Mouse (Mus musculus) lung, embryonic 15.5 days (tissue): ENCODE data around the gene Neurog1. TPM values are rescaled to one million over a fixed set of nuclear protein-coding genes. Genes with fewer than 3 reads are reported as not detected.

Source experiments
- ATAC-seq: fragments of 200-750 bp; cut with Nextera tagmentation; 2 replicates; pipeline ENCODE4 v1.8.0; 2017; ENCODE audit warnings: moderate number of reproducible peaks, borderline replicate concordance; ENCODE audit not compliant: low FRiP score, low TSS enrichment; ENCODE audit errors: extremely low read depth
- H3K27ac ChIP-seq: fragments of 300-500 bp; sonication (generic); 2 replicates; pipeline ENCODE4 v1.5.1; 2015; ENCODE audit warnings: moderate library complexity, mild to moderate bottlenecking, inconsistent platforms
- H3K27me3 ChIP-seq: fragments of 300-500 bp; sonication (generic); 2 replicates; pipeline ENCODE4 v1.6.1; 2015; ENCODE audit warnings: inconsistent platforms
- H3K36me3 ChIP-seq: fragments of 300-500 bp; sonication (generic); 2 replicates; pipeline ENCODE4 v1.6.1; 2015; ENCODE audit warnings: inconsistent platforms
- H3K4me1 ChIP-seq: fragments of 300-500 bp; sonication (generic); 2 replicates; pipeline ENCODE4 v1.6.1; 2015; ENCODE audit warnings: inconsistent platforms
- H3K4me2 ChIP-seq: fragments of 300-500 bp; sonication (generic); 2 replicates; pipeline ENCODE4 v1.6.1; 2015; ENCODE audit warnings: inconsistent platforms, mild to moderate bottlenecking, moderate library complexity
- H3K4me3 ChIP-seq: fragments of 300-500 bp; sonication (generic); 2 replicates; pipeline ENCODE4 v1.5.1; 2015; ENCODE audit warnings: mild to moderate bottlenecking, inconsistent platforms
- H3K9ac ChIP-seq: fragments of 300-500 bp; sonication (generic); 2 replicates; pipeline ENCODE4 v1.6.1; 2015; ENCODE audit warnings: inconsistent platforms
- H3K9me3 ChIP-seq: fragments of 300-500 bp; sonication (generic); 2 replicates; pipeline ENCODE4 v1.6.1; 2016; ENCODE audit warnings: inconsistent platforms
- WGBS: fragments of 180-500 bp; shearing (Covaris S2); methylation state at CpG from one replicate; pipeline ENCODE4 v1.1.7; 2015; 5-methylcytosine and 5-hydroxymethylcytosine counted together
- polyA plus RNA-seq: library from polyadenylated mRNA; unstranded; fragments of >200 nt; fragmentation: Nextera tagmentation; extraction: Ambion mirVana; gene quantifications from 2 replicates; pipeline ENCODE4 v1.2.1, GENCODE M21; 2015

Gene Neurog1
- not detected in 2 replicates for polyA plus RNA-seq

DNA sequence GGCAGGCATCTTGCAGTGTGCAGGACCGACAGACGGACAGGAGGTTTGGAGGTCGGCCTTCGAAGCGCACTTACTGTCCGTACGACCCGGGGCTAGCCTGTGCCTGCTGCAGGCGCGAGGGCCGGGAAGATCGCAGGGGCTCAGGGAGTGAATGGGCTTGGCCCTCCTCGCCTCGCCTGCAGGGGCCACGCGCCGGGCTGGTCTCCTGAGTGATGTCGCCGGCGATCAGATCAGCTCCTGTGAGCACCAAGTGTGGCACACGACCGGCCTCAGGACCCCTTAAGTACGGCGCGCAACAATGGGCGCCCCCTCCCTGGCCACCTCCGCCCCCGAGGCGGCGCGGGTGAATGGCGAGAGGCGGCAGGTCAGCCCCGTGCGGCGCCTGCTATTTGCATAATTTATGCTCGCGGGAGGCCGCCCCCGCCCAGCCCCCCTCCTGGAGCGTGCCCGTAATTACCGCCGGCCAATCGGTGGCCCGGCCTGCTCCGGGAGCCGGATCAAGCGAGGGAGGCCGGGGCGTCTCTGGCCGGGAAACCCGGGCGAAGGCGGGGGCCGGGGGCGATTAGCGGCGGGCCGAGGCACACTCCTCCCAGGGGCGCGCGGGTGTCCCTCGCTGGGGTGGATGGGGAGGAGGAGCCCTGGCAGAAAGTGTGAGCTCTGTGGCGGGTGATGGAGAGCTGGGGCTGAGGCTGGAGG lies at the start of gene Neurog1:
Gene Neurog1, minus strand, starts transcription at position 240 of the 696 bp plus-strand sequence.
- no peaks in the 10 kb centered on the region for H3K36me3 ChIP-seq
- peak within 1 kb of the TSS; percentile 50 for H3K4me2 ChIP-seq
- peaks cover 100% of the 10 kb centered on the region for H3K27me3 ChIP-seq
- 0 out of 2 replicates have a peak, but pooled peaks have one; percentile 53 for ATAC-seq
- no peak within 1 kb of the TSS for H3K9ac ChIP-seq
- H3K4me3 ChIP-seq = peak within 1 kb of the TSS; percentile 28
- H3K27ac ChIP-seq = no peak within 1 kb of the TSS
- 1% methylated on average over 59 of the region's 65 CpGs for whole genome bisulfite sequencing
- H3K4me1 ChIP-seq = peaks cover 12% of the 10 kb centered on the region
- no peaks in the 10 kb centered on the region for H3K9me3 ChIP-seq

DNA sequence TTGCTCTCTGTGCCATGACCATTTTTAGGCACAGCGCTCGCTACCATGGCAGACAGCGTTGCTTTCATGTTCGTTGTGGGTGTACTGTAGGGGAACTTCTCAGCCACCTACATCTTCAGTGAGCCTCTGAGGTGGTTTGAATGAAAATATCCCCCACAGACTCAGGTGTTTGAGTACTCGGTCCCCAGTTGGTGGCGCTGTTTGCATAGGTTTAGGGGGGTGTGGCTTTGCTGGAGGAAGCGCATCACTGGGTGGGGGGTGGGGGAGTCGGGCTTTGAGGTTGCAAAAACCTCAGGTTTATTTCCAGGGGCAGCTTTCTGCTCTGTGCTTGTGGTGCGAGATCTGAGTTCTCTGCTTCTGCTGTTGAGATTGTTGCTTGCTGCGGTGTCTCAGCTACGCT lies 47.4 kb upstream of the Neurog1 start:
- Histone ChIP-seq H3K36me3 (no peaks in the 10 kb centered on the region), H3K27ac (no peak overlapping the region), H3K9me3 (no peaks in the 10 kb centered on the region), H3K4me2 (no peak overlapping the region), H3K9ac (no peak overlapping the region), H3K4me3 (no peak overlapping the region), H3K4me1 (peaks cover 12% of the 10 kb centered on the region; the same call in 1 of the 2 replicates), H3K27me3 (peaks cover 56% of the 10 kb centered on the region)
- WGBS = 89% methylated on average over 11 of the region's 11 CpGs
- ATAC-seq = no peak

DNA sequence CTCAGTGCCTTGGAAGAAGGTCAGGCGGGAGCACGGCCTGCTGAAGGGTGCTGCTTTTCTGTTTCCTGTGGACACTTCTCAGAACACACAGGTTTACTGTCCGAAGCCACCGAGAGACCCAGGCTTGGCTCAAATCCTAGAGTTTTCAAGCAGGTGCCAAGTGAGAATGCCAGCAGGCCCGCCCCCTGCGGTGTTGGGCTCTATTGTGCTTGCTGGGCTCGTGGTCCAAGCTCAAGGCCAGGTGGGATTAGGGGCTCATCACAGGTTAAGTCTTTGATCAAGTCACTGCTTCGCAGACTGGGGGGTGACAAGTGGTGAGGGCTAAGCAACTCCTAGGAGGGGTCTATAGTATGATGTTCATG lies 44.7 kb upstream of the Neurog1 start:
- Histone ChIP-seq H3K4me3 (peak overlapping the region; percentile 45), H3K4me2 (peak overlapping the region; percentile 88), H3K36me3 (no peaks in the 10 kb centered on the region), H3K27ac (no peak overlapping the region), H3K9ac (no peak overlapping the region), H3K9me3 (no peaks in the 10 kb centered on the region), H3K27me3 (peaks cover 82% of the 10 kb centered on the region), H3K4me1 (peaks cover 12% of the 10 kb centered on the region; the same call in 1 of the 2 replicates)
- ATAC-seq = no peak
- 6% methylated on average over 8 of the region's 8 CpGs for WGBS

GRCm38 (mm10) chr13:56295943-56296658 lies 44.1 kb upstream of the Neurog1 start, which contains the start of gene Cxcl14:
TSS of gene Cxcl14 (minus strand) at chr13:56296551.
- Histone ChIP-seq H3K36me3 (no peaks in the 10 kb centered on the region), H3K27me3 (peaks cover 87% of the 10 kb centered on the region), H3K4me3 (peak within 1 kb of the TSS; percentile 45), H3K27ac (no peak within 1 kb of the TSS), H3K9me3 (no peaks in the 10 kb centered on the region), H3K4me1 (peaks cover 12% of the 10 kb centered on the region; the same call in 1 of the 2 replicates), H3K4me2 (peak within 1 kb of the TSS; percentile 88), H3K9ac (peak within 1 kb of the TSS; percentile 41)
- under 1% methylated on average over 76 of the region's 76 CpGs for WGBS
- peak; percentile 43; the same call in 1 of the 2 replicates for ATAC-seq

GRCm38 (mm10) chr13:56295586-56295942 lies 43.6 kb upstream of the Neurog1 start:
- H3K4me2 ChIP-seq = peak overlapping the region; percentile 88
- H3K4me1 ChIP-seq = peaks cover 12% of the 10 kb centered on the region; the same call in 1 of the 2 replicates
- H3K27ac ChIP-seq = no peak overlapping the region
- no peak for ATAC-seq
- H3K4me3 ChIP-seq = peak overlapping the region; percentile 45
- H3K9ac ChIP-seq = peak overlapping the region; percentile 41; the same call in 1 of the 2 replicates
- H3K27me3 ChIP-seq = peaks cover 87% of the 10 kb centered on the region
- H3K36me3 ChIP-seq = no peaks in the 10 kb centered on the region
- no peaks in the 10 kb centered on the region for H3K9me3 ChIP-seq
- WGBS = 8% methylated on average over 13 of the region's 13 CpGs

DNA sequence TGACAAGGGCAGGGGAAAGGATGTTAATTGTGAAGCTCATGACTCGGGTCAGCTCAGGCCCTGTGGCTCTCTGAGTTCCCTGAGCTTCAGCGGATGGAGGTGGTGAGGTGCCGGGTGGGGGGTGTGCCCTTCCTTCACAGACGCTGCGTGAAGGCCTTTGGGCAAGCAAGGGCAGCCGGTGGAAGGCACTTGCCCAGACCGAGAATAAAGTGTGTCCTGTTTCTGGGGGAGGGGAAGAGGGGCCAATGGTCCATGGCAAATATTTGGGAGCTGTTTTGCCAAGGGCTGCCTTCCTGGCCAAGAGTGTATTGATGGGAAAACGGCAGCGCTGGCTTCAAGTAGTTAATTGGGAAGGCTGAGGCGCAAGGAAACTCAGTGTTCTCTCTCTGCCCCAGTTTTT lies 42.9 kb upstream of the Neurog1 start:
- Histone ChIP-seq H3K27ac (no peak overlapping the region), H3K4me2 (peak overlapping the region; percentile 88), H3K9me3 (no peaks in the 10 kb centered on the region), H3K36me3 (no peaks in the 10 kb centered on the region), H3K4me1 (peaks cover 12% of the 10 kb centered on the region; the same call in 1 of the 2 replicates), H3K9ac (no peak overlapping the region), H3K27me3 (peaks cover 89% of the 10 kb centered on the region), H3K4me3 (peak overlapping the region; percentile 45; the same call in 1 of the 2 replicates)
- 11% methylated on average over 10 of the region's 10 CpGs for WGBS
- no peak for ATAC-seq

- H3K4me3 ChIP-seq = no peak overlapping the region
- no peak overlapping the region for H3K4me2 ChIP-seq
- H3K27ac ChIP-seq = no peak overlapping the region
- no peaks in the 10 kb centered on the region for H3K9me3 ChIP-seq
- no peak overlapping the region for H3K9ac ChIP-seq
- ATAC-seq = no peak
- WGBS = 80% methylated on average over 6 of the region's 6 CpGs
- peaks cover 62% of the 10 kb centered on the region for H3K27me3 ChIP-seq
- H3K4me1 ChIP-seq = no peaks in the 10 kb centered on the region
- no peaks in the 10 kb centered on the region for H3K36me3 ChIP-seq
These were observed 38.0 kb upstream of the Neurog1 start for GRCm38 (mm10) chr13:56289998-56290397.

DNA sequence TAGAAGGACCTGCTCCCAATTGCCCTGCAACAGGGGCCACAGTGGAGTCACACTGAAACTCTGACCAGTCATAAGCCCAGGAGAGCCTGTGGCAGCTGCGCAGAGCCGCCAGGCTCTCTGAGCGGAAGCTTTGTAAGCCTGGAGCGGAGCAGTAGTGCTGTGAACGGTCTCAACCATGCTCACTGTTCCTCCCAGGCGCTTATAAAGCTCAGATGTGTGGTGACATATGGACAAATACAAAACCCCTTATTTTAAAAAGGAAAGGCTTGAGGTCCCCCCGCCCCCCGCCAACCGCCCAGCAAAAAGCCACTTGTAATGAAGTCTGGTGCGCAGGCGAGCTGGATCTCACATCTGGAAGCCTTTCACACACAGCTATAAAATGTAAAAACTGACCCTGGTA lies 37.3 kb upstream of the Neurog1 start:
- peaks cover 55% of the 10 kb centered on the region for H3K27me3 ChIP-seq
- ATAC-seq = no peak
- 61% methylated on average over 11 of the region's 11 CpGs for WGBS

DNA sequence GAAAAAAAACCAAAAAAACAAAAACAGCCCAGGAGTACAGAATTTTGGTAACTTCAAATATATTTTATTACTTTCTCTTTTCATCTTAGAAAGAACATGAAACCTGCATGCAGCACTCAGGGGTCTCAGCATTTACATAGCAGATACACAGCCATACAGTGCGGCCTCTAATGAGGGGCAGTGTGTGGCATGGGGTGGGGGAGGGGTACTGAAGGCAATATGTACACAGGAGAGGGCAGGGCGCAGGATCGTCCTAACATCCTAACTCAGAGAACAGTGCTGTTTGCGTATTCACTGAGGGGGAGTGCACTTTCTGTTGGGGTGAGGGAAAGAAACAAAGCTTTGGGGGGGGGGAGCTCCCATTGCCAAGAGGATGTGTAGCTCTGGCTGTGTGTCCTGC lies 36.6 kb upstream of the Neurog1 start:
- no peak overlapping the region for H3K27ac ChIP-seq
- 36% methylated on average over 4 of the region's 4 CpGs for WGBS
- H3K4me3 ChIP-seq = no peak overlapping the region
- H3K9ac ChIP-seq = no peak overlapping the region
- H3K36me3 ChIP-seq = no peaks in the 10 kb centered on the region
- peaks cover 48% of the 10 kb centered on the region for H3K27me3 ChIP-seq
- ATAC-seq = no peak
- no peaks in the 10 kb centered on the region for H3K4me1 ChIP-seq
- H3K9me3 ChIP-seq = no peaks in the 10 kb centered on the region
- no peak overlapping the region for H3K4me2 ChIP-seq

More for the DNA sequence above, 37.3 kb upstream of the Neurog1 start:
- Histone ChIP-seq H3K27ac (no peak overlapping the region), H3K9ac (no peak overlapping the region), H3K4me1 (no peaks in the 10 kb centered on the region), H3K9me3 (no peaks in the 10 kb centered on the region), H3K4me3 (no peak overlapping the region), H3K36me3 (no peaks in the 10 kb centered on the region), H3K4me2 (no peak overlapping the region)

DNA sequence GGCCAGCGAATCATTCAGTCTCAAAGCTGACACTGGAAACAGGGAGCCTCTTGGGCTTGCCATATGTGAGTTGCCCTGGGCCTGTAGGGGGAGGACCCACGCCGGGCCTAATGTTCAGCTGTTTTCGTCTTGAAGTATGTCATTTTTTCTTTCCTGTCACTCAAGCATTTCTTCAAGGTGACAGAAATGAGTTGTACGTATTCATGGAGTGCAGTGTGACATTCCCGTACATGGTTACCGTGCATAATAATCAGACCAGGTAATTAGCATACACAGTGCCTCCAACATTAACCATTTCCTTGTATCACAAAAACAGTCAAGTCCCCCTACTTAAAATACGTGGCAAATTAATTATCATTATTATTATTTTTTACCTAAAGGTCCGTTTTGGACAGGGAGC lies 35.1 kb upstream of the Neurog1 start:
- Histone ChIP-seq H3K36me3 (no peaks in the 10 kb centered on the region), H3K4me1 (no peaks in the 10 kb centered on the region), H3K27me3 (peaks cover 33% of the 10 kb centered on the region), H3K9me3 (no peaks in the 10 kb centered on the region), H3K27ac (no peak overlapping the region), H3K9ac (no peak overlapping the region), H3K4me3 (no peak overlapping the region), H3K4me2 (no peak overlapping the region)
- 74% methylated on average over 9 of the region's 9 CpGs for WGBS
- no peak for ATAC-seq

GRCm38 (mm10) chr13:56283321-56283720 lies 31.4 kb upstream of the Neurog1 start:
- H3K27ac ChIP-seq = no peak overlapping the region
- WGBS = 83% methylated on average over 13 of the region's 13 CpGs
- H3K4me2 ChIP-seq = no peak overlapping the region

GRCm38 (mm10) chr13:56280356-56280755 lies 28.4 kb upstream of the Neurog1 start:
- no peaks in the 10 kb centered on the region for H3K9me3 ChIP-seq
- no peak overlapping the region for H3K27ac ChIP-seq
- H3K9ac ChIP-seq = no peak overlapping the region
- no peaks in the 10 kb centered on the region for H3K36me3 ChIP-seq
- no peak for ATAC-seq
- no peaks in the 10 kb centered on the region for H3K4me1 ChIP-seq
- no peaks in the 10 kb centered on the region for H3K27me3 ChIP-seq
- no peak overlapping the region for H3K4me3 ChIP-seq
- no peak overlapping the region for H3K4me2 ChIP-seq
- WGBS = 79% methylated on average over 6 of the region's 6 CpGs

More at GRCm38 (mm10) chr13:56283321-56283720, 31.4 kb upstream of the Neurog1 start:
- H3K4me3 ChIP-seq = no peak overlapping the region
- H3K36me3 ChIP-seq = no peaks in the 10 kb centered on the region
- no peak for ATAC-seq
- H3K27me3 ChIP-seq = peaks cover 8% of the 10 kb centered on the region
- no peaks in the 10 kb centered on the region for H3K9me3 ChIP-seq
- no peaks in the 10 kb centered on the region for H3K4me1 ChIP-seq
- H3K9ac ChIP-seq = no peak overlapping the region
